In genomic region chr7:132892806-132893205, GRCm38 (mm10) we compare ENCODE assay signal across 10 mouse cellular contexts.
"Had no signal": no experiment of that assay in that cellular context is flagged by ENCODE, and none has a peak within 500 bp of the region (broad histone marks: within the 10 kb centered on the region; RNA-seq: fewer than 3 reads in every experiment).

No protein-coding gene starts in this region.

- H3K27ac ChIP-seq: limb, embryonic 15.5 days; liver, embryonic 12.5 days; lung, embryonic 15.5 days; midbrain, embryonic 15.5 days; neural tube, embryonic 13.5 days had no signal

- DNase-seq: lung, postnatal 14 days; retina, postnatal 1 day; right cerebral cortex, postnatal 4 days; spleen, adult 18-20 months; thymus, postnatal 36 days had no signal

- H3K4me1 ChIP-seq: limb, embryonic 15.5 days; midbrain, embryonic 15.5 days had no signal

- H3K36me3 ChIP-seq: limb, embryonic 15.5 days; liver, embryonic 12.5 days; lung, embryonic 15.5 days; midbrain, embryonic 15.5 days; neural tube, embryonic 13.5 days had no signal

- H3K4me3 ChIP-seq: limb, embryonic 15.5 days; liver, embryonic 12.5 days; lung, embryonic 15.5 days; midbrain, embryonic 15.5 days; neural tube, embryonic 13.5 days had no signal

- H3K9ac ChIP-seq: limb, embryonic 15.5 days; liver, embryonic 12.5 days; lung, embryonic 15.5 days; midbrain, embryonic 15.5 days; neural tube, embryonic 13.5 days had no signal

- H3K4me2 ChIP-seq: limb, embryonic 15.5 days; liver, embryonic 12.5 days; lung, embryonic 15.5 days; midbrain, embryonic 15.5 days; neural tube, embryonic 13.5 days had no signal

- ATAC-seq: liver, embryonic 12.5 days; midbrain, embryonic 15.5 days had no signal

- H3K9me3 ChIP-seq: limb, embryonic 15.5 days; liver, embryonic 12.5 days; lung, embryonic 15.5 days; midbrain, embryonic 15.5 days; neural tube, embryonic 13.5 days had no signal

- H3K27me3 ChIP-seq: limb, embryonic 15.5 days; liver, embryonic 12.5 days; lung, embryonic 15.5 days; midbrain, embryonic 15.5 days; neural tube, embryonic 13.5 days had no signal
